Mouse (Mus musculus): ENCODE data around the gene D6Wsu163e.

The D6Wsu163e gene

GRCm38 (mm10) chr6:126993676-126994075 lies 53.9 kb downstream of the D6Wsu163e start:
- in situ Hi-C loops (cut with MboI; ENCODE audit: low pct_unique_long_range_greater_than_20kb in 1 of 2, low sequenced_read_pairs in 2 of 2, unreplicated experiment in 1 of 2), result no loop called here

GRCm38 (mm10) chr6:126995494-126995893 lies 55.7 kb downstream of the D6Wsu163e start:
- in situ Hi-C loops (cut with MboI; ENCODE audit: low pct_unique_long_range_greater_than_20kb in 1 of 2, low sequenced_read_pairs in 2 of 2, unreplicated experiment in 1 of 2), result no loop called here

GRCm38 (mm10) chr6:126996399-126996798 lies 56.6 kb downstream of the D6Wsu163e start:
- in situ Hi-C loops (cut with MboI; ENCODE audit: low pct_unique_long_range_greater_than_20kb in 1 of 2, low sequenced_read_pairs in 2 of 2, unreplicated experiment in 1 of 2), result no loop called here

DNA sequence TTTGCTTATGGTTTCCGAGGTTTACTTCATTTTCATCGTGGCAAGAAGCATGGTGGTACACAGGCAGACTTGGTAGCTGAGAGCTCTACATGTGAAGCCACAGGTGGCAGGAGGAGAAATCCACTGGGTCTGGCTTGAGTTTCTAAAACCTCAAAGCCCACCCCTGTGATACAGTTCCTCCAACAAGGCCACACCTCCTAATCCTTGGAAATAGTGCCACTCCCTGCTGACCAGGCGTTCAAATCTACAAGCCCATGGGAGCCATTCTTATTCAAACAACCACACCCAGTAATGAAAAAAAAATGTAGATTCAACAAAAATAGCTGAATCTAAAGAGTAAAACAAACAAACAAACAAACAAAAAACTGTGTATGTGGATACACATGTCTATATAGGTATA lies 65.9 kb downstream of the D6Wsu163e start:
- in situ Hi-C loops (cut with MboI; ENCODE audit: low pct_unique_long_range_greater_than_20kb in 1 of 2, low sequenced_read_pairs in 2 of 2, unreplicated experiment in 1 of 2), result no loop called here

DNA sequence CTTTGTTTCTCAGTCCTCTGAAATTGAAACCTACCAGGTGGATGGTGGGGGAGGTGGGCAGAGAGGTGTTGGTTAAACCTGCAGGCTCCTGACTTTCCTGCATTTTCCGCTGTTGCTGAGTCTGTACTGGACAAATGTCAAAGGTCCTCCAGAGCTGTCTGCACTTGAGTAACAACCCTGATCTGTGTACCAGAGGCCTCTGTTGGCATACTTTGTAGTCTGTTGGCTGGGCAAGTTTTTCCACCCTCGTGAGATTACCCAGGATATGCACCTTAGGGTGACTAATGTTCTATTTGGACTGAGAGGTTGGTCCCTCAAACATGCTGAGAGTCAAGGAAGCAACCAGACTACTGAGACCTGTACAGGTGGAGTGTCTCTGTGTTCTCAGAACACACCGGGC lies 66.8 kb downstream of the D6Wsu163e start:
- in situ Hi-C loops (cut with MboI; ENCODE audit: low pct_unique_long_range_greater_than_20kb in 1 of 2, low sequenced_read_pairs in 2 of 2, unreplicated experiment in 1 of 2), result no loop called here

GRCm38 (mm10) chr6:127010021-127010420 lies 70.3 kb downstream of the D6Wsu163e start:
- in situ Hi-C loops (cut with MboI; ENCODE audit: low pct_unique_long_range_greater_than_20kb in 1 of 2, low sequenced_read_pairs in 2 of 2, unreplicated experiment in 1 of 2), result no loop called here

- in situ Hi-C loops (cut with MboI; ENCODE audit: low pct_unique_long_range_greater_than_20kb in 1 of 2, low sequenced_read_pairs in 2 of 2, unreplicated experiment in 1 of 2), result no loop called here
Observed at GRCm38 (mm10) chr6:127011947-127012535, 72.3 kb downstream of the D6Wsu163e start.

DNA sequence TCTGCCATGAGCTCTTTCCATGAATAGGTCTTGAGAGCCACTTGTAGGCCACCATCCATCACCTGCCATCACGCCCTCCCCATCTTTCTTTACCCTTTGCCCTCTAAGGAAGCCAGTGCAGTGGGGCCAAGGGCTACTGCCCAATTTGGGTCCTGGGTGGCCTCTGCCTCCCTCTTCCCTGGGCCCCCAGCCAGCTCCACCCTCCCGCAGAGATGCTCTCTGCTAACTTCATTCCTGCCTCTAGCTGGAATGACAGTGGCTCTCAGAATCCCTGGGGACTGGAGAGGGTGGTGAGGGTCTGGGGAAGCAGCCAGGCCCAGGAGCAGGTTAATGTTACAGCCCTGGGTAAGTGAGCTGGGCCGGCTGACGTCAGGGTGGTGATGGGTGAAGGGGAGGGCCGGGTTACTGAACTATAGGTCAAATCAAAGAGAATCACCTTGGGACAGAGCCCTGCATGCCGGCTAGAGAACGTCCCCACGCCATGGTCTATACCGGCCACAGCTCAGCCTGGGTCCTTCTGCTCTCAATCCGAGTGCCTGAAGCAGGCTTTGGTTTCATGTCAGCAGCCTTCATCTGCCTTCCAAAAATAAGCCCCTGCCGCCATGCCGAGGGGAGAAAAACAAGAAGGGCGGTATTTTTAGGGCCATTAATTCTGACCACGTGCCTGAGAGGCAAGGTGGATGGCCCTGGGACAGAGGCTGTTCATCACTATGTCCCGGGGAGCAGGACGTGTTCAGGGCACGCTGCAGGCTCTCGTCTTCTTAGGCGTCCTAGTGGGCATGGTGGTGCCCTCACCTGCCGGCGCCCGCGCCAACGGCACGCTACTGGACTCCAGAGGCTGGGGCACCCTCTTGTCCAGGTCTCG lies 75.4 kb downstream of the D6Wsu163e start, which contains the start of gene Fgf6:
TSS of gene Fgf6 (plus strand) at position 681 of the 865 bp plus-strand sequence.
- in situ Hi-C loops (cut with MboI; ENCODE audit: low pct_unique_long_range_greater_than_20kb in 1 of 2, low sequenced_read_pairs in 2 of 2, unreplicated experiment in 1 of 2), result no loop called here

- in situ Hi-C loops (cut with MboI; ENCODE audit: low pct_unique_long_range_greater_than_20kb in 1 of 2, low sequenced_read_pairs in 2 of 2, unreplicated experiment in 1 of 2), result no loop called here
Observed at GRCm38 (mm10) chr6:127019254-127019653, 79.5 kb downstream of the D6Wsu163e start.

GRCm38 (mm10) chr6:127020431-127020830 lies 80.7 kb downstream of the D6Wsu163e start:
- in situ Hi-C loops (cut with MboI; ENCODE audit: low pct_unique_long_range_greater_than_20kb in 1 of 2, low sequenced_read_pairs in 2 of 2, unreplicated experiment in 1 of 2), result no loop called here

GRCm38 (mm10) chr6:127024836-127025235 lies 85.1 kb downstream of the D6Wsu163e start:
- in situ Hi-C loops (cut with MboI; ENCODE audit: low pct_unique_long_range_greater_than_20kb in 1 of 2, low sequenced_read_pairs in 2 of 2, unreplicated experiment in 1 of 2), result no loop called here

All from mouse embryonic stem cell (cell line).